Mouse (Mus musculus) embryonic stem cell, embryonic (primary cell): ENCODE data around the gene Rgs19.

Experiments
- CTCF ChIA-PET, 4 experiments: fragments of 300-600 bp in 2 of 4; fragments of 350-600 bp in 2 of 4; sonication (Branson Sonifier 250); formaldehyde crosslinking; loops; one replicate each; lab custom pipeline; 2022; ENCODE audit warnings: inconsistent platforms in 2 of 4; lab: Charles Lee
- POLR2A ChIA-PET, 4 experiments: fragments of 300-600 bp in 2 of 4; fragments of 350-600 bp in 2 of 4; sonication (Branson Sonifier 250); formaldehyde crosslinking; loops; one replicate each; lab custom pipeline; 2022; ENCODE audit warnings: antibody characterized with exemption in 4 of 4, inconsistent platforms in 1 of 4; lab: Charles Lee

Gene Rgs19

DNA sequence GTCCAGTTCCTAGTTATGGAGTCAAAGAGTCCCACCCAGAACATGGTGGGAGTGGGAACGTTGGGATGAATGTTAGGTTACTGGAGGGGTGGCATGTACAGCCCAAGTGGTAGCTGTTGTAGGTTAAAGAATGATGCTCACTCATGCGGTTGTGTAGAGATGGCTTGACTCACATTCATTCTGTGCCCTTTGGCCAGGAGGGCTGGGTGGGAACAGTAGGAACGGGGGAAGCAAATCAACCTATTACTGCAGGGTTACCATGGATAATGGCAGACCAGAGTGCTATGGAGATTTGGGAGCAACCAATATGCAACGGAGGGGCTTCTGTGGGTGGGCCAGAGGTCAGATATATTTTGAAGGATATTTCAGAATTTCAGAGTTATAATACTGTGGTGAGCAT, 18.8 kb downstream of the Rgs19 start:
- POLR2A ChIA-PET = interaction anchor here in 3 of 4 experiments (0.6 to 1.7 kb wide), 7 partner anchors 12 to 182 kb away, joined by 3 to 4 read pairs (median 4); partner anchors contain the start of gene Abhd16b (in 1 of the 3)
- CTCF ChIA-PET = interaction anchor here in 2 of 4 experiments (1.3 to 2.8 kb wide), 2 partner anchors 15 to 30 kb away, joined by 4 to 12 read pairs; no protein-coding TSS in a partner anchor

DNA sequence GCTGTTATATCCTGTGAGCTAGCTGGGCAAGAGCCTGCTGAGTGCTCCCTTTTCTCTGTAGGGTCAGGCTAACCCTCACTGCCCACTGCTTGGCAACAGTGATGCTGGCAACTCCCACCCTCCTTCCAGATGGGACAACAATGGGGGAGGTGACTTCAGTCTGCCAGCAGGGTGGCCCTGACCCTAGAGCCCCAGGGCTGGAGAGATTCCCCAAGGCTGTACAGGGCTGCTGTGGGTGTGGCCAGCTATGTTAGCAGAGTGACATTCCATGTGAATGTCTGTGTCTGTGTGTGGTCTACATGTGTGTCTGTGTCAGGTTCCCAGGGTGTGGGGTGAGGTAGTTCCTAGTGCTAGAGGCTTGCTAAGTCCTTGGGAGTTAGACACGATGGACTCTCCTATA, 20.3 kb downstream of the Rgs19 start:
- POLR2A ChIA-PET = interaction anchor here in 3 of 4 experiments (0.6 to 2.1 kb wide), 12 partner anchors 9 to 149 kb away, joined by 3 to 5 read pairs (median 4); partner anchors contain the start of gene Gm29797 (in 1 of the 3)
- CTCF ChIA-PET = interaction anchor here (0.5 to 4.9 kb wide), 9 partner anchors 14 to 151 kb away, joined by 3 to 29 read pairs (median 4); no protein-coding TSS in a partner anchor

DNA sequence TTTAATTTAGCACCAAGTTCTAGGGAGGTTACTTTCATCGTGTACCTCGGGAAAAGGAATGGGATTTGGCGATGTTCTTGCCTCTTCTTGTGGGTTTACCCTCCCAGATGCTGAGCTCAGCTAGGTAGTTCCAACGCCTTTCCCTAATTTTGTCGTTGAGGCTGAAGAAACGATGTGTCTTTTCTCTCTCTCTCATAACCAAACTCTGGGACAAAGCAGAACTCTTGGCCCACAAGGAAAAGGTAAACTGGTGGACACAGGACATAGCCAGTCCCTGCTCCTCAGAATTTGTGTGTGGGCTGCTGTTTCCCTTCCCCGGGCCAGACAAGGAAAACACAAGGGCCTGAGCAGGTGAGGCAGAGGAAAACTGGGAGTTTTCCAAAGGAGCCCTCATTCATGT, 21.8 kb downstream of the Rgs19 start:
- POLR2A ChIA-PET = interaction anchor here in 3 of 4 experiments (0.7 to 2.8 kb wide), 8 partner anchors 8 to 214 kb away, joined by 3 to 10 read pairs (median 4); partner anchors contain the start of genes Dnajc5 (in 2 of the 3) and Tcea2 (in 1 of the 3)

DNA sequence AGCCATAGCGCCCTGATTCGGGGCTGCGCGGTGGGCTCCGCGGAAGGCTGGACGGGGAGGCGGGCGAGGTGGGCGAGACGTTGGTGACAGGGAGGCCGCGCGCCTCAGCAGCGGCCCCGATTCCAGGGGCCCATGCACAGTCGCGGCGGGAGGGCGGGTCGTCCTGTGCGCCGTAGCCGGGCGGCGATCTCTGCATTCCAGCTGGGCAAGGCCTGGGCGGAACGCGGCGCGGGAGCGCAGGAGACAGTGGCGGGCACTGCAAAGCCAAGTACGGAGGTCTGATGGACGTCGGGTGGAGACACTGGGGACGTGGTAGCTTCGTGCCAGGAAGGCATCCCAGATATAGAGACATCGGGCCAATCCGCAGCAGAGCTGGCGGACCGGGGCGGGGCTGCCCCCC, 22.5 kb downstream of the Rgs19 start, which contains the start of gene Sox18:
Gene Sox18, minus strand, starts transcription at position 315 of the 400 bp plus-strand sequence.
- CTCF ChIA-PET = interaction anchor here in 3 of 4 experiments (0.5 to 4.9 kb wide), 9 partner anchors 9 to 105 kb away, joined by 3 to 29 read pairs (median 3); partner anchors contain the start of gene Tcea2 (in 1 of the 3)

More for the DNA sequence above, 21.8 kb downstream of the Rgs19 start:
- CTCF ChIA-PET = interaction anchor here in 2 of 4 experiments (0.9 to 4.9 kb wide), 3 partner anchors 9 to 51 kb away, joined by 3 to 29 read pairs (median 3); no protein-coding TSS in a partner anchor

DNA sequence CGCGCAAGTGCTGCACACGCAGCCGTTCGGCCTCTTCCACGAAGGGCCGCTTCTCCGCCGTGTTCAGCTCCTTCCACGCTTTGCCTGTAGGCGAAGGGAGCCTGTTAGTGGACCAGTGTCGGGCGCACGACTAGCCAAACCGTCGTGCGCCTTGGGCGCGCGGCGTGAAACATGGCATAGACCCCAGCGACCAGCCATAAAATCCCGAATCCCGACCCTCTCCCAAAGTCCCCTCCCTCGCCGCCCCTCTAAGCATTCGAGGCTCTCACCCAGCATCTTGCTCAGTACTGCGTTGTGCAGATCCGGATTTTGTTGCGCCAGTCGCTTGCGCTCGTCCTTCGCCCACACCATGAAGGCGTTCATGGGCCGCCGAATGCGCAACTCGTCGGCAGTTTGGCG, 22.9 kb downstream of the Rgs19 start:
- CTCF ChIA-PET = interaction anchor here (0.5 to 4.9 kb wide), 17 partner anchors 8 to 1548 kb away, joined by 3 to 32 read pairs (median 4); partner anchors contain the start of genes Tcea2 (in 2 of the 4), Gm29797 (in 1 of the 4) and Tpd52l2 (in 1 of the 4)
- POLR2A ChIA-PET = interaction anchor here in 3 of 4 experiments (0.9 to 2.9 kb wide), 13 partner anchors 8 to 213 kb away, joined by 3 to 11 read pairs (median 3); partner anchors contain the start of genes Dnajc5 (in 2 of the 3), Samd10 (in 1 of the 3) and Tcea2 (in 1 of the 3)

More for the DNA sequence above, 22.5 kb downstream of the Rgs19 start, which contains the start of gene Sox18:
- POLR2A ChIA-PET = interaction anchor here in 3 of 4 experiments (0.7 to 2.9 kb wide), 11 partner anchors 8 to 213 kb away, joined by 3 to 11 read pairs (median 3); partner anchors contain the start of genes Dnajc5 (in 2 of the 3) and Tcea2 (in 1 of the 3)

DNA sequence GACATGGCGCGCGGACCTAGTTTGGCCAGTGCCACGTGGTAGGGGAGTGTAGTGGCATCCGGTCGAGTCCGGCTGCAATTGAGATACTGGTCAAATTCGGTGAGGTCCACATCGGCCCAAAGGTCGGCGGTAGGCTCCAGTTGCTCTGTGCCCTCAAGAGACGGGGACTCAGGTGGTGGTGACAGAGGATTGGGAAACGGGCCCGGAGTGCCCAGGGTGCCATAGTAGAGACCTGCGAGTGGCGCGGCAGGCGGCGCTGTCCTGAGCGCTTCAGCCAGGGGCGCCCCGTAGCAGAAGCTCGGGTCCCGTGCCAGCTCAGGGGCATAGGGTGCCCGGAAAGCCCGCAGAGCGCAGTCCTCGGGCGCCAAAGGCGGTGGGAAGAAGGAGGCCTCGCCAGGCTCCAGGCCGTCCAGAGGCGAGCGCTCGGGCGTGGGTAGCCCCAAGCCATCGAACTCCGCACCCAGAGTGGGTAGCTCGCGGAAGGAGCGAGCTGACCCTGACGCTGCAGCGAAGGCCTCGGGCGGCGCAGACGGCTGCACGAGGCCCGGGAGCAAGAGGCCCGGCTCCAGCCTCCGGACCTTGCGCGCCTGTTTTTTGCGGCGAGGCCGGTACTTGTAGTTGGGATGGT, 23.4 kb downstream of the Rgs19 start:
- POLR2A ChIA-PET = interaction anchor here in 3 of 4 experiments (0.5 to 2.9 kb wide), 13 partner anchors 8 to 822 kb away, joined by 3 to 11 read pairs (median 3); partner anchors contain the start of genes Dnajc5 (in 1 of the 3), Samd10 (in 1 of the 3) and Tcea2 (in 1 of the 3)
- CTCF ChIA-PET = interaction anchor here (0.5 to 4.9 kb wide), 16 partner anchors 8 to 1548 kb away, joined by 3 to 32 read pairs (median 4); partner anchors contain the start of genes Tcea2 (in 2 of the 4), Gm29797 (in 1 of the 4) and Tpd52l2 (in 1 of the 4)

DNA sequence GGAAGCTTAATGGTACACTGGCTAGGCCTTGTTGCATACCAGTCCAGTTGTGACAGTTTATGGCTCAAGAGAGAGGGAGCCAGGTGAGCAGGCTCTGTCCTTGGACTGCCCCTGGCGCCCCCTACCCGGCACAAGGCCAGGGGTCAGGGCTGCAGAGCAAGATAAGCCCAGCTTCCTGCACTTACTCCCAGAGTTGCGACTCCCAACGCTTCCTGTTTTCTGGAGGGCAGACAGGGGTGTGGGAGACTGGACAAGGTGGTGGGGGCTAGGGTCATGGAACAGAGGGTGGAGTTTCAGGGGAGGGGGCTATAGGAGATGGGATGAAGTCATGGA, 30.5 kb downstream of the Rgs19 start:
- ChIA-PET CTCF (interaction anchor here (0.5 to 10.8 kb wide), 8 partner anchors 15 to 293 kb away, joined by 3 to 160 read pairs (median 6); partner anchors contain the start of gene Tcea2 (in 2 of the 4)), POLR2A (interaction anchor here in 3 of 4 experiments (0.5 to 2.4 kb wide), 10 partner anchors 10 to 418 kb away, joined by 3 to 11 read pairs (median 4); no protein-coding TSS in a partner anchor)

DNA sequence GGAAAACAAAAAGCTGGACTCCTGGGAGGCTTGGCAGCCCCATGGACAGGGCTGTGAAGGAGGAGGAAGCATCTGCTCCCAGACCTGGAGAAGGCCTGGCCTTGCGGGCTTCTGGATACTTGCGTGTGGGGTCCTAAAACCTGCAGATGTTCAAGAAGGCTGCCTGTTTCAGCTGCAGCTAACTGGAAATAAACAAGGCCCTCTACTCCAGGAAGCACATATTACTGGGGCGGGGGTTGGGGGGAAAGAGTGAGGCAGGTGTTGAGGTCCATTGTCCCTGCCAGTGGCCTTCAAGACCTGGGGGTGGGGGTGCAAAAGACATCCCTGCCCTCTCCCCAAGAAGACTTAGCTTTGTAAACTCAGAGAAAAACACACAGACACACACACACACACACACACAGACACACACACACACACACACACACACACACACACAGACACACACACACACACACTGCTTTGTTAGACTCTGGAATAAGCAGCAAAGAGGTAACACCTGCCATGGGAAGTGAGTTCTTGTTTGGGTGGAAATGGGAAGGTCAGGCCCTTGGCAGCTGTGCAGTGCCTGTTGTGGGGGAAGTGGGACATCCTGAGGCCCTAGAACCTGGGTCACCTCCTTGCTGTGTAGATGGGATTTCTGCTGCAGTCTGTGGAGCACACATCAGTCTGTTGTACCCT, 31.0 kb downstream of the Rgs19 start:
- ChIA-PET CTCF (interaction anchor here (0.5 to 10.8 kb wide), 9 partner anchors 15 to 511 kb away, joined by 3 to 160 read pairs (median 4); partner anchors contain the start of gene Tcea2 (in 2 of the 4)), POLR2A (interaction anchor here in 3 of 4 experiments (0.6 to 2.4 kb wide), 9 partner anchors 9 to 47 kb away, joined by 3 to 11 read pairs (median 3); partner anchors contain the start of gene Sox18 (in 1 of the 3))

DNA sequence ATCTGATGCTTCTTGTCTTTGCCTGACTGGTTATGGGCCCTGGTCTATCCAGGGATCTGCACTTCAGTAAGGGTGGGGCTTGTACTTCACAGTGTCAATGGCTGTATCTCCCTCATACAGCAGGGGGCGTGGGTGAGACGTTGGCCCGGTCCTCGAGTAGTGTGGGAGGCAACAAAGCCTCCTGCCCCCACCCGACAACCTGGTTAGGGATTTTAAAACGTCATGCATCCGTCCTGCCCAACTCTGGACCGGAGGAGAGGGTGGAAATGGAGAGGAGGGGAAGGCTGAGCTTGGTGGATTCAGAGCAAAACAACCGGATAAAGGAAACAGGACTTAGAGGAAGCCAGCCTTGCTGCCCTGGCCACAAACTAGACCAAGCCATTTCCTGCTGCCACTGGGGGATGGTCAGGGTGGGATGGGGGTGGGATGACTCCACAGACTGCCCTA, 34.1 kb downstream of the Rgs19 start:
- CTCF ChIA-PET = interaction anchor here (0.5 to 10.8 kb wide), 43 partner anchors 8 to 510 kb away, joined by 3 to 160 read pairs (median 4); partner anchors contain the start of genes Tcea2 (in 4 of the 4), Sox18 (in 2 of the 4), Ppdpf (in 1 of the 4) and Samd10 (in 1 of the 4)

DNA sequence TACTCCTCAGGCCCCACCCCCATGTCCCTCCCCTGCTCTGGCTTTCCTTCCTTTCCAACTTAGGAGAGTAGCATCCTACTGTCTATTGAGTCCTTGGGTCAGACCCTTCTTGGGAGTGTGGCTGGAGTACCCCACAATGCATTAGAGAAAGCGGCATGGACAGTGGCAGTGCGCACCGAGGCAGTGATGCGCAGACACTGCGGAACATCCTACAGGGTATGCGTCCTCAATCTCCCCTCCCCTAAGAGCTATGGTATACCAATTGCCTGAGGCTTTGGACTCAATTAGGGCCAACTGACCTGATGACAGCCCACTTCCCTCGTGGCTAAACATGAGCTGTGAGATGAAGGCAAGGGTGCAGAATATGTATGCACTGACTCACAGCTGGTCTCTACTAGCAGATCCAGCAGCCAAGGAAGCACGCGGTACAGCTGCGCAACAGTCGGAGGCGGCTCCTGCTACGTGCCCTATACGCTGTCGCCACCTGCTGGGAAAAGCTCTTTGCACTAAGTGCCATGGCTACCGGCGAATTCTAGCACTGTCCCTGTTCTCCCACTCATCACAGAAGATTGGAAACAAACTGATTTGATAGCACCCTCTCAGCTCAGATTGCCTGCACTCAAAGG, 34.7 kb downstream of the Rgs19 start:
- POLR2A ChIA-PET = interaction anchor here (0.7 to 2.4 kb wide), 33 partner anchors 10 to 283 kb away, joined by 3 to 20 read pairs (median 3); partner anchors contain the start of genes Lkaaear1 (in 2 of the 4), Tcea2 (in 2 of the 4), Polr3k (in 1 of the 4) and Rgs19 (in 1 of the 4)
- CTCF ChIA-PET = interaction anchor here (0.5 to 10.8 kb wide), 47 partner anchors 9 to 509 kb away, joined by 3 to 160 read pairs (median 4); partner anchors contain the start of genes Tcea2 (in 4 of the 4), Sox18 (in 2 of the 4), Ppdpf (in 1 of the 4) and Samd10 (in 1 of the 4)

More for the DNA sequence above, 34.1 kb downstream of the Rgs19 start:
- POLR2A ChIA-PET = interaction anchor here (0.7 to 2.4 kb wide), 31 partner anchors 10 to 205 kb away, joined by 3 to 20 read pairs (median 3); partner anchors contain the start of genes Lkaaear1 (in 2 of the 4), Tcea2 (in 2 of the 4), Polr3k (in 1 of the 4) and Rgs19 (in 1 of the 4)

DNA sequence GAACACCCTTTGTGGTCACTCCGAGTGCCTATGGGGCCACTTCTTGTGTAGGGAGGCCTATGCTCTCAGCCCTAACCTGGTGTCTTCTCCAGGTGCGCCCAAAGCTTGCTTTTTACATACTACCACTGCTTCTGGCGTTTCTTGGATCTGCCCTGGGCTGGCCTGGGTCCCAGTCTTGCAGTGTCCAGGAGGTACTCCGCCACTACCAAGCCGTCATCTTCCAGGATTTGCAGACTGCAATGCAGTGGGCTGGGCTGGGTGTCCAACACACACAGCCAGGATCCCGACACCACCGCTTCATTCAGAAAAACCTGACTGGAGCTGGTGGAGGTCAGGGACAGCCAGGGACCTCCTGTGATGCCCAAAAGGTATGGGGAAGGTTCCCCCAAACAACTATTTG, 35.2 kb downstream of the Rgs19 start:
- POLR2A ChIA-PET = interaction anchor here (0.7 to 2.4 kb wide), 23 partner anchors 10 to 282 kb away, joined by 3 to 20 read pairs (median 4); partner anchors contain the start of genes Tcea2 (in 2 of the 4), Lkaaear1 (in 1 of the 4), Rgs19 (in 1 of the 4) and Samd10 (in 1 of the 4)
- CTCF ChIA-PET = interaction anchor here (0.5 to 10.8 kb wide), 39 partner anchors 9 to 509 kb away, joined by 3 to 160 read pairs (median 5); partner anchors contain the start of genes Tcea2 (in 4 of the 4), Sox18 (in 2 of the 4) and Ppdpf (in 1 of the 4)

DNA sequence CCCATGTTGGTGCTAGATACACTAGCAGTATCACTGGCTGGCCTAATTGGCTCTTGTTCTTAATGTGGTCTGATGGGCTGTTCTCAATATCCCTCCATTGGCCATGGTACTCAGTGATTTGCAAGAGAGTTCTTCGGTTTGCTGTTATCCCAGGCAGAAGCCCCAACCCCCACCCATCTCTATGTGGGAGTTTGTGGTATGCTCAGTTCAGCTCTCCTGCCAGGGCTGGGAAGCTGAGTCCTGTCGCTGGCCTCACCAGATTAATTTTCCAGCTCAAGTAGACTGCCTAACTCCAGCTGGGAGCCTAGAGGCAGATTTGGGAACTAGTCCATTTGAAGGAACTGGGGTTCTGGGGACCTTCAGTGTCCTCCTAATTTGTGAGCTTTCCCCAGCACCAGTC, 36.3 kb downstream of the Rgs19 start:
- ChIA-PET POLR2A (interaction anchor here in 3 of 4 experiments (0.6 to 2.3 kb wide), 7 partner anchors 9 to 138 kb away, joined by 3 to 11 read pairs (median 3); no protein-coding TSS in a partner anchor), CTCF (interaction anchor here in 2 of 4 experiments (1.0 to 10.8 kb wide), 5 partner anchors 13 to 21 kb away, joined by 4 to 160 read pairs (median 29); partner anchors contain the start of genes Sox18 (in 1 of the 2) and Tcea2 (in 1 of the 2))

DNA sequence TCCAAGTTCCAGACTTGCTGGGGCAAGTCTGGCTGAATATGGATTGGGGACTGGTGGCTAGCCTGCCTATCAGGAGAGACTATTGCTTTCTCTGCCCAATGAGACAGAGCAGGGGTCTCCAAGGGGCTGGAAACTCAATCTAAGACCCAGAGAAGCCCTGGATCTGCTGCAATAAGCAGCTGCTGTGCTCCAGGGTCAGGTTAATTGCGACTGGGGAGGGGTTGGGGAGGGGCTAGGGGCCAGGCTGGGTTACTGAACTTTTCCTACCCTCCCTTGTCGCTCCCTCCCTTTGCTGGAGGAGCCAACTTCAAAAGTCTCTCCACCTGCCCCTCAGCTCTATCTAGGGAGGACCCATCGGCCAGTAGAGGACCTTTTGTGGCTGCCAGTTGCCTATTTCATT, 37.0 kb downstream of the Rgs19 start, which contains the start of gene Gm29797:
Gene Gm29797, plus strand, starts transcription at position 301 of the 400 bp plus-strand sequence.
- ChIA-PET CTCF (interaction anchor here in 2 of 4 experiments (1.0 to 10.8 kb wide), 4 partner anchors 12 to 22 kb away, joined by 4 to 160 read pairs (median 18); partner anchors contain the start of gene Tcea2 (in 1 of the 2)), POLR2A (interaction anchor here in 2 of 4 experiments (0.6 to 1.6 kb wide), 4 partner anchors 16 to 103 kb away, joined by 3 to 4 read pairs (median 4); no protein-coding TSS in a partner anchor)

DNA sequence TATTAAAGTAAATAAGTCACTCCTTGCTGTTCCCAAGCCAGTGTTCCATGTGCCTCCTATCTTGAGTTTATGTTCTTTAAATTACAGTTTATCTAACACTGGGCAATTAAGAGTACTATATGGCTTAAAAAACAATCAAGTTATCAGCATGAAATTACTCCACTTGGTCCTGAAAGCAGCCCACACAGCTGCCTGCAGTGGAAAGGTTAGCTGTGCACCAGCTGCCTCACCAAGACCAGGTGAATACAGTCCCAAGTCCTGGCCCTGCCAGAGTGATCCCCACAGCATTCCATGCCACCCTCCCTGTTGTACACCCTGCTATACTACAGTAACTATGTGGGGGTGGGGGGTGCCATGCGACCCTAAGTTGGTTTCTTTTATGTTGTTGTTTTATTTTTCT, 40.3 kb downstream of the Rgs19 start:
- ChIA-PET CTCF (interaction anchor here in 1 of 4 experiments (2.3 kb wide), 1 partner anchor 25 kb away, joined by 7 read pairs; no protein-coding TSS in a partner anchor), POLR2A (interaction anchor here in 1 of 4 experiments (1.4 kb wide), 1 partner anchor 18 kb away, joined by 3 read pairs; no protein-coding TSS in a partner anchor)

DNA sequence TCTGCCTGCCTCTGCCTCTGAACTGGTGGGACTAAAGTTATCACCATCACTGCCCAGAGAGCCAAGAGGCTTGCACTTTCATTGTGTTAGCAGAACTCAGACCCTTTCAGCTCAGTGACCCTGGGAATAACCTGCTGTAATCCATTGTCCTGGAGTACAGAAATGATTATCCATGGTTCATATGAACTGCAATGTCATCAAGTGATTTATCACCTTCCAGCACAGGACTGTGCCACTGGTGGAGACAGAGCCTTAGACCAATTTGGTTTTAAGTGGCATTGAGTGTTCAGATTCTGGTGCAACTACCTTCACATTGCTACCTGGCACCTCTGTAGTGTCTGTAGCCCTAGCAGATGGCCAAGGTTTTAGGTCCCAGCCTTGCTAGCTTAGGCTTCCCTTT, 40.7 kb downstream of the Rgs19 start:
- ChIA-PET CTCF (interaction anchor here in 1 of 4 experiments (2.3 kb wide), 1 partner anchor 26 kb away, joined by 7 read pairs; no protein-coding TSS in a partner anchor), POLR2A (interaction anchor here in 1 of 4 experiments (1.4 kb wide), 1 partner anchor 17 kb away, joined by 3 read pairs; no protein-coding TSS in a partner anchor)
